Mouse (Mus musculus) kidney, postnatal 0 days (tissue): Measurements from ENCODE around the gene Satb2. TPM values are rescaled to one million over a fixed set of nuclear protein-coding genes. Genes with fewer than 3 reads are reported as not detected.

Experiments used
- ATAC-seq: fragments of 200-750 bp; cut with Nextera tagmentation; replicated peaks from 2 replicates; pipeline ENCODE4 v1.8.0; 2017; ENCODE audit warnings: low read depth, moderate number of reproducible peaks, moderate TSS enrichment, moderate library complexity; ENCODE audit not compliant: low FRiP score
- DNase-seq: peaks from one replicate; pipeline ENCODE4 v3.0.0-alpha.2; 2016; ENCODE audit warnings: low spot score
- H3K27ac ChIP-seq: fragments of 300-500 bp; sonication (generic); 2 replicates; pipeline ENCODE4 v1.5.1; 2014; ENCODE audit warnings: mild to moderate bottlenecking
- H3K27me3 ChIP-seq: fragments of 300-500 bp; sonication (generic); 2 replicates; pipeline ENCODE4 v1.6.1; 2014; ENCODE audit warnings: low read length, mixed read lengths; ENCODE audit not compliant: insufficient read depth
- H3K36me3 ChIP-seq: fragments of 300-500 bp; sonication (generic); 2 replicates; pipeline ENCODE4 v1.6.1; 2014; ENCODE audit warnings: low read length, mixed read lengths; ENCODE audit not compliant: insufficient read depth
- H3K4me1 ChIP-seq: fragments of 300-500 bp; sonication (generic); replicated peaks from 2 replicates; pipeline ENCODE4 v1.6.1; 2014; ENCODE audit warnings: antibody characterized with exemption, low read length, mixed read lengths; ENCODE audit not compliant: insufficient read depth
- H3K4me2 ChIP-seq: fragments of 300-500 bp; sonication (generic); 2 replicates; pipeline ENCODE4 v1.6.1; 2014; ENCODE audit warnings: mild to moderate bottlenecking, low read length, moderate library complexity, mixed read lengths
- H3K4me3 ChIP-seq: fragments of 300-500 bp; sonication (generic); replicated peaks from 2 replicates; pipeline ENCODE4 v1.5.1; 2014; ENCODE audit warnings: low read depth, low read length
- H3K9ac ChIP-seq: fragments of 300-500 bp; sonication (generic); 2 replicates; pipeline ENCODE4 v1.6.1; 2014; ENCODE audit warnings: low read depth, low read length
- H3K9me3 ChIP-seq: fragments of 300-500 bp; sonication (generic); replicated peaks from 2 replicates; pipeline ENCODE4 v1.6.1; 2016; ENCODE audit warnings: low read length, inconsistent platforms, mixed read lengths
- CTCF ChIP-seq: IDR thresholded peaks from 2 replicates; pipeline ENCODE4 v1.5.1; 2016; ENCODE audit warnings: antibody characterized with exemption, low read depth, mild to moderate bottlenecking, moderate library complexity
- WGBS: fragments of 180-500 bp; shearing (Covaris S2); extraction: QIAGEN DNeasy Blood & Tissue Kit; methylation state at CpG from one replicate; pipeline ENCODE4 v1.1.7; 2014; 5-methylcytosine and 5-hydroxymethylcytosine counted together
- polyA plus RNA-seq: library from polyadenylated mRNA; unstranded; fragments of >200 nt; fragmentation: Nextera tagmentation; extraction: Ambion mirVana; gene quantifications from 2 replicates; pipeline ENCODE4 v1.2.1, GENCODE M21; 2015

Gene Satb2
- polyA plus RNA-seq, 1 experiment from 2014 or later = 2.8 TPM

DNA sequence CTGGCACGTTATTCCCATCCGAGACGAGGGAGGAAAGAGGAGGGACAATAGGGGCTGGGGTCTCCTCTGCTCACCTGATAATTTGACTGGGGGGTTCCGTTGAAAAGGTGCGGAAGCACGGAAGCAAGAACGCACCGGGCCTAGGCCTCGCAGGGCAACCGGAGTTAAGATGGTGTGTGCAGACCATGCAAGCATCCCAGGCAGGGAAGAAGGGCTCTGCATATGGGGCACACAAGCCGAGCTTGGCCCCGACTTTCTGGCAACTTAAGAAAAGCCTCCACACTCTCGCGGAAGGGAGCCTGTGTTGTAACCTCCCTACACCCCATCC is 6.0 kb upstream of the Satb2 start:
- DNase-seq (no peak), ATAC-seq (no peak)
- H3K27ac ChIP-seq = no peak overlapping the region
- H3K4me3 ChIP-seq = no peak overlapping the region
- WGBS = 15% methylated on average over 14 of the region's 14 CpGs
- H3K4me1 ChIP-seq = no peaks in the 10 kb centered on the region; the same call in 1 of the 2 replicates
- no peaks in the 10 kb centered on the region for H3K9me3 ChIP-seq
- H3K36me3 ChIP-seq = no peaks in the 10 kb centered on the region
- TF ChIP-seq CTCF = no peak
- H3K27me3 ChIP-seq = peaks cover 45% of the 10 kb centered on the region
- no peak overlapping the region for H3K4me2 ChIP-seq
- H3K9ac ChIP-seq = no peak overlapping the region

DNA sequence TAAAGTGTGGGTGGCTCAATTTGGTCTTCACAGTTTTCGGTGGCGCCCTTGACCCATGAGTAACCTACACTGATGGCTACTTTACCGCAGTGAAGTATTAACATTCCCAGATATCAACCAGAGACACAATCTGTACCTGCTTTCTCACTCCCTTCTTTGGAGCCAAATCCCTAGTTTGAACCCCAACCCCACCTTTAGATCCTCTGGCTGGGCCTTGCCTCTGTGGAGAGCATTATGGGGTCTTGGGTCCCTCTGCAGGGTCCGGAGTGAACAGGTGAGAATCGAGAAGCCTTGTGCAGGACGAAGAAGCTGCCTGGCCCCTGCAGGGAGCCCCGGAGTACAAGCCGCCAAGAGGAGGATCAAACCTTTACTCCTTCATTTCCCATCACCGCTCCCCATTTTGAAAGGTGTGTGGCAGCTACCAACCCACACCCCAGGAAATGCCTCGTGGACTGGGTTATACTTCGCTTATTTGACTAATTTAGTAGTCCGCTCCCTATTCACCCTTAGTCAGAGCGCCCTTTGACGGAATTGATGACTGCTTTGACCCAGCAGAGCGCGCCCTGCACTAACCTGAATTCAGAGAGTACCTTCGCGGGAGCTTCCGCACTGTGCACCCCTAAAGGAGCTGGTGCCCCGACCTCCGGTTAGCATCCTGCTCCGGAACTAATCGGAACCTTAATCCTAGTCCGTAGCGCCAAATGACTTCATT is 5.5 kb upstream of the Satb2 start:
- no peak overlapping the region for H3K4me2 ChIP-seq
- DNase-seq = no peak

GRCm38 (mm10) chr1:56983100-56983590 is 4.7 kb upstream of the Satb2 start:
- no peak for TF ChIP-seq CTCF
- DNase-seq (no peak), ATAC-seq (no peak)
- H3K4me2 ChIP-seq = no peak overlapping the region
- no peak overlapping the region for H3K27ac ChIP-seq
- 6% methylated on average over 8 of the region's 8 CpGs for WGBS
- no peaks in the 10 kb centered on the region; the same call in 1 of the 2 replicates for H3K4me1 ChIP-seq
- H3K36me3 ChIP-seq = no peaks in the 10 kb centered on the region
- H3K27me3 ChIP-seq = peaks cover 51% of the 10 kb centered on the region
- no peak overlapping the region for H3K4me3 ChIP-seq
- no peaks in the 10 kb centered on the region for H3K9me3 ChIP-seq
- no peak overlapping the region for H3K9ac ChIP-seq

More for the DNA sequence above, 5.5 kb upstream of the Satb2 start:
- H3K27ac ChIP-seq = no peak overlapping the region
- no peaks in the 10 kb centered on the region for H3K9me3 ChIP-seq
- H3K27me3 ChIP-seq = peaks cover 48% of the 10 kb centered on the region
- ATAC-seq = no peak
- H3K36me3 ChIP-seq = no peaks in the 10 kb centered on the region
- no peak for TF ChIP-seq CTCF
- no peak overlapping the region for H3K9ac ChIP-seq
- H3K4me1 ChIP-seq = no peaks in the 10 kb centered on the region; the same call in 1 of the 2 replicates
- H3K4me3 ChIP-seq = no peak overlapping the region
- 5% methylated on average over 25 of the region's 25 CpGs for WGBS

DNA sequence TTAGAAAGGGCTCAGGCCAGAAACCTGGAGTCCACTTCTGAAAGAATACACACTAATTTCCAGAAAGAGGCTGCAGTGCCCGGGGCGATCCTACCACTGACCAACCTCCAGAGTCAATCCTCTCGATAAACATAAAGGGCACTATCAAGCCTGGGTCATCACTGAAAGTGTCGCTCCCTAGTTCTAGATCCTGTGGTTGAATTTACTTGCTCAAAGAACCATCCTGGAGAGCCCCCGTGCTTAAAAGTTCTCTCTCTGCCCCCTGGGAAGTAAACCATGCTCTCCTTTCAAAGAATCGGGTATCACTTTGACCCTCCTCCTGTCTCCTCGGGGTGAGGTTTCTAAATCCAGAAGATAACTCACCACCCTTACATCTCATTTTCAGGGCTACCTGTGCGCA is 4.2 kb upstream of the Satb2 start:
- H3K9ac ChIP-seq = no peak overlapping the region
- H3K4me3 ChIP-seq = no peak overlapping the region
- no peak overlapping the region for H3K4me2 ChIP-seq
- WGBS = 6% methylated on average over 8 of the region's 8 CpGs
- H3K9me3 ChIP-seq = no peaks in the 10 kb centered on the region
- H3K4me1 ChIP-seq = no peaks in the 10 kb centered on the region; the same call in 1 of the 2 replicates
- no peak overlapping the region for H3K27ac ChIP-seq
- ATAC-seq (no peak), DNase-seq (no peak)
- peaks cover 56% of the 10 kb centered on the region for H3K27me3 ChIP-seq
- no peaks in the 10 kb centered on the region for H3K36me3 ChIP-seq
- TF ChIP-seq CTCF = no peak

DNA sequence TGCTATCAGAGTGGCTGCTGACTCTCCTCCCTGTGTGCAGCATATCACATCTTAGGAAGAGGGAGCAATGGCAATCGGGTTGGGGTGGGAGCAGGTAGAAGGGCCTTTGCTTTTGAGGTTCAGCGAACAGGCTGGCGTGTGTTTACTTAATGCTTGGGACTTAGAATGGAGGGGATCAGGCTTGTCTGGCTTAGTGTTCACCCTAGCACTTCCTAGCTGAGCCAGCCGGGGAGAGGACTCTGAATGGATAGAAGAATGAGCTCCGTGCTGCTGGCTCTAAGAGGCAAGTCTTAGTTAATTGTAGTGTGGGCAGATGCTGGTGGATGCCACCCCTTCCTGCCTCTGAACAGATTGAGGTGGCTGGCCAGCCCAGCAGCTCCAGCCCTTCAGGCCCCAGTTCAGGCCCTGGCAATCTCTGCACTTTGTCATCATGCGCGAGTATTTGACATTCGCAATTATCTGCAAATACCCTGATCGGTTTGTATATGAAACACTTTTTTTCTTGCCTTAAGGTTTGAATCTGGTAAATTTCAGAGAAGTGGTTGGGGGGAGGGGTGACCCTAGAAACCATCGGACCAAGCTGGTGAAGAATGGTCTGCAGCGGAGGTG is 3.6 kb upstream of the Satb2 start:
- WGBS = 8% methylated on average over 11 of the region's 11 CpGs
- H3K27me3 ChIP-seq = peaks cover 62% of the 10 kb centered on the region
- no peak for TF ChIP-seq CTCF
- H3K4me1 ChIP-seq = peaks cover 3% of the 10 kb centered on the region; the same call in 1 of the 2 replicates
- no peak overlapping the region for H3K9ac ChIP-seq
- DNase-seq (no peak), ATAC-seq (no peak)
- H3K4me2 ChIP-seq = no peak overlapping the region
- no peaks in the 10 kb centered on the region for H3K9me3 ChIP-seq
- no peaks in the 10 kb centered on the region for H3K36me3 ChIP-seq
- no peak overlapping the region for H3K4me3 ChIP-seq
- no peak overlapping the region for H3K27ac ChIP-seq

GRCm38 (mm10) chr1:56981508-56981907 is 3.1 kb upstream of the Satb2 start:
- no peak overlapping the region for H3K4me2 ChIP-seq
- H3K9me3 ChIP-seq = no peaks in the 10 kb centered on the region
- WGBS = 7% methylated on average over 1 of the region's 1 CpGs
- no peaks in the 10 kb centered on the region for H3K36me3 ChIP-seq
- DNase-seq = no peak
- no peak overlapping the region for H3K9ac ChIP-seq
- no peak for TF ChIP-seq CTCF
- peaks cover 67% of the 10 kb centered on the region for H3K27me3 ChIP-seq
- ATAC-seq = no peak
- H3K27ac ChIP-seq = no peak overlapping the region
- H3K4me1 ChIP-seq = peaks cover 3% of the 10 kb centered on the region; the same call in 1 of the 2 replicates
- H3K4me3 ChIP-seq = no peak overlapping the region
